Mouse (Mus musculus): Measurements from ENCODE around the gene Bsx. TPM values are rescaled to one million over a fixed set of nuclear protein-coding genes. Genes with fewer than 3 reads are reported as not detected.

Bsx gene
- 0.32 and 0.49 TPM in 2 replicates for polyA plus RNA-seq (2012; rRNA removed)

DNA sequence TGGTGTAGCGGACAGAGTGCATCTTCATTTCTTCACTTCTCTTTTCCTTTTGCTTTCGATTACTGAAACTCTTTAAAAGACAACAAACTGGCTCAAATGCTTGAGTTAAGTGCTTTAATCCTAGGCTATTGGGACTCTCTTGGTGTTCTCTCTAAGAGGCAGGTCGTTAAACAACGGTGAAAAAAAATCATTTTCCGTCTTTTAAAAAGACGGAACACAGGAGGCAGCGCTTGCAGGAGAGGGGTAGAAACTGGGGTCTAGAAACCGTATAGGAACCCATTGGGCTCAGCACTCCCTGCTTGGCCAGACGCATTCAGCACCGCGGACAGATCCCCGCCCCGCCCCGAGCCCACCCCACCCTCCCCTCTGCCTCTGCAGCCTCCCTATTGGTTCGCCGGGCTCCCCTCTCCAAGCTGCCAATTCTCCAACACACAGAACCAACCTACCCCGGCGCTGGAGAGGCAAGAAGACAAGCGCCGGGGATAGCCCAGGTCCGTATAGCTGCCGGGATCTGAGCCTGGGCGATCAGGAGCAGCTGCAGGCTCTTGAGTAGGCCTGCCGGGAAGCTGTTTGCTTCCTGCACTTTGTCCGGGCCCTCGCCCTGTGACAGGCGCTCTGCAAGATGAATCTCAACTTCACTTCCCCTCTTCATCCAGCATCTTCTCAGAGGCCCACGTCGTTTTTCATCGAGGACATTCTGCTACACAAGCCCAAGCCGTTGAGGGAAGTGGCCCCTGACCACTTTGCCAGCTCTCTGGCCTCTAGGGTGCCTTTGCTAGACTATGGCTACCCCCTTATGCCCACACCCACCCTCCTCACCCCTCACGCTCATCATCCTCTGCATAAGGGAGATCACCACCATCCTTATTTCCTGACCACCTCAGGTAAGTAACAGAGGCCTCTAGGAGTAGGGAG lies at the start of gene Bsx:
Gene Bsx (plus strand): TSS at position 572 of the 915 bp plus-strand sequence.

Other genes starting within 250 kb of the Bsx start
- not detected in 2 replicates for gene Gm21915, start 203.5 kb upstream of the Bsx start, polyA plus RNA-seq (2012; rRNA removed)
- gene Clmp, start 188.2 kb upstream of the Bsx start, polyA plus RNA-seq (2012; rRNA removed), result 22.7 and 39.5 TPM in 2 replicates
- gene Hspa8, start 73.1 kb upstream of the Bsx start, polyA plus RNA-seq (2012; rRNA removed), result 2,336 and 2,385 TPM in 2 replicates
- gene Jhy, start 90.0 kb downstream of the Bsx start, polyA plus RNA-seq (2012; rRNA removed), result 0.89 and 0.99 TPM in 2 replicates
- 0.02 and 0.12 TPM in 2 replicates for gene Crtam, start 130.5 kb downstream of the Bsx start, polyA plus RNA-seq (2012; rRNA removed)